Mouse (Mus musculus) retina, embryonic 14.5 days (tissue): ENCODE measurements around the gene Kdf1.

Experiments
- DNase-seq: peaks from one replicate; pipeline ENCODE4 v3.0.0-alpha.2; 2015; ENCODE audit warnings: low spot score

Gene Kdf1

DNA sequence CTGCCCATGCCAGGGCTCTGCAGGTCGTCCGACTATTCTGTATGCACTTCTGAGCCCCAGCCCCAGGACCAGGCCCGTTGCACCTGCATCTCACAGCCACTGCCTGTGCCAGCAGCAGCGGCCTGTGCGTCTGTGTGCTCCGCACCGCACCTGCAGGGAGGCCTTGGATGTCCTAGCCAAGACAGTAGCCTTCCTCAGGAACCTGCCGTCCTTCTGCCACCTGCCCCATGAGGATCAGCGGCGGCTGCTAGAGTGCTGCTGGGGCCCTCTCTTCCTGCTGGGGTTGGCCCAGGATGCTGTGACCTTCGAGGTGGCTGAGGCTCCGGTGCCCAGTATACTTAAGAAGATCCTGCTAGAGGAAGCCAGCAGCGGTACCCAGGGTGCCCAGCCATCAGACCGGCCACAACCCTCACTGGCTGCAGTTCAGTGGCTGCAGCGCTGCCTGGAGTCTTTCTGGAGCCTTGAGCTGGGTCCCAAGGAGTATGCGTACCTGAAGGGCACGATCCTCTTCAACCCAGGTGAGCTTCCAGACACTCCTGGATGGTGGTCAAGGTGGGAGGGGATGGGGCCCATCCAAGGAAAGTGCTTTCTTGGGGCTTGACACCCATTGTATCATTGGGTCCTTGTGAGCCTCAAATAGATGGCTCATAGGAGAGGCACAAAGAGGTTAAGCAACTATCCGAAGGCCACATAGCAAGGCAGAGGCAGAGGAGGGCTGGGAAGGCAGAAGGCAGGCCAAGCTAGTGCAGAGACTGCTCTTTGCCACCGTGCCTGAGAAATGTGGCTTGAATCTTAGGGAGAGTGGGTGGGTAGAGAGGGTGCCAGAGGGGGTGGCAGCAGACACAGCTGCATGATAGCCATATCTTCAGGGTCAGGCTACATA is 34.9 kb downstream of the Kdf1 start:
- DNase-seq = no peak

DNA sequence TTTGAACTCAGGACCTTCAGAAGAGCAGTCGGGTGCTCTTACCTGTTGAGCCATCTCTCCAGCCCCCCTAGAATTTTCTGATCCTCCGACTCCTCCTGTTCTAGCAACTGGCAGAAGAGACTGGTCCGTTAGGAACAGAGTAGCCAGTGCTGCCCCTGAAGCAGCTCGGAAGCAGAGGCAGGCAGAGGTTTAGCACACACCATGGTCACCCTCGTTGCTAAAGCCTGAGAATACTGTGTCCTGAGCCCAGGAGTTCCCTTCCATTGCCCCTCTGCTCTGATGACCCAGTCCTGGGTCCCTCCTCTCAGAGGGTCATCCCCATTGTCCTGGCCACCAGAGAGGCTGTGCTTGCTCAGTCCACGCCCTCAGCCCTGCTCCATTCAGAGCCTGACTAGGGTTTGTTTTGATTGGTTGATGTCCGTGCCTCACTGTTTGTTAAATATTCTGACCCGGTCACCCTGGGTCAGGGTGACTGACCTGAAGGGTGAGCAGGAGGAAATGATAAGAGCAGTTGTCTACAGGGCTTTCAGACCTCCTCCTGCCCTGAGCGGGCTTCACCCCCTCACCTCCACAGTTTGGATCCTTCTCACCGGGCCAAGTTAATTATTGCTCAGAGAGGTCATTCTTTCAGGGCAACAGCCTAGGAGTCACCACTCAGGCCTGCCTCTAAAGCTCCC is 38.4 kb downstream of the Kdf1 start:
- no peak for DNase-seq

DNA sequence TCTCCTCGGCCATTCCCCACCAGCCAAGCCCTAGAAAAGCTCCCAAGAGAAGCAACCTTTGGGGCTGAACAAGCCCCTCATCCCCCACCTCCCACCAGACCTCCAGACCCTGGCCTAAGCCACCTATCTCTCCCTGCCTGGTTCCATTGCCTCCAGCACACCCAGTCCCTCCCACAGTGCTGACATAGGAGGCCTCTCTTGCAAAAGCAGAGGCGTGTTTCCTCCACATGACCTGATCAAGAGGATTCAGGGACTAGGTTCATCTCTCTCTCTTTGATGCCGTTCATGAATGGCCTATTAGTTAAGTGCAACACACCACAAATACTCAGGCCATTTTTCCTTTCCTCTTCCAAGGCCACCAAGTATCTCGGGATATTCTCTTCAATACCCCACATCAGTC is 41.1 kb downstream of the Kdf1 start:
- no peak for DNase-seq

DNA sequence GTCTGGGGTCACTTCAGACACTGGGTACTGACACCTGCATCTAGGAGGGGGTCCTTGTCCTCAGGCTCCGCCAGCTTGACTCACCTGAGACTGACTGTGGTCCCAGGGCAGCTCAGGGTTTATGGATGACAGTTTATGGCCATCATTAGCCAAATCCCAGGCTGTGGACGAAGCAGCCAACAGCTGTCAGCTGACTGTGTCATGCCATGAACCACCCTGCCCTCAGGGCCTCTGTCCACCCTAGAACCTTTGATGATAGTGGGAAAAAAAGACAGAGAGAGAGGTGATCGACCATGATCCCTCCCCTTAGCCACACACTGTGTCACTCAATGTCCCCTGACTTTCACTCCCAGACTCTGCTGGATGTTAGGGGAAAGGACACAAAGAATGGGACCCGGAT is 42.9 kb downstream of the Kdf1 start:
- DNase-seq = no peak

DNA sequence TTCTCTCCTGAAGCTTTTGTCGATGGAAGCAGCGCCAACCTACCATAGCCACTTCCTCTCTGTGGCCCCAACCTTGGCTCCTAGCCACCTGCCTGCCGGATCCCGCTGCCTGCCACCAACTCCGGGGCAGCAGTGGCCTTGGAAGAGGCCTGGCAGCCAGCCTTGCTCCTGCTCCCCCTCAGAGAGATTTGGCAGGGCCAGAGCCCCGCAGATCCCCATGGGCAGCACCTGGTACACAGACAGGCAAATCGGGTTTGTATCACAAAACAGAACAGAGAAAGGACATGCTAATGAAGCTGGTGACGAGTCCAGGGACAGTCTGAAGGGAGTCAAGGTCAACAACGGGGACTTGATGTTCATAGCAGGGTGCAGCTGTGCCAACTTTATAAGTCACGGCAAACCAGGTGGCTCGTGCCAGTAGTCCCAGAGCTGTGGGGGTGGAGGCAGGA is 44.4 kb downstream of the Kdf1 start:
- no peak for DNase-seq

DNA sequence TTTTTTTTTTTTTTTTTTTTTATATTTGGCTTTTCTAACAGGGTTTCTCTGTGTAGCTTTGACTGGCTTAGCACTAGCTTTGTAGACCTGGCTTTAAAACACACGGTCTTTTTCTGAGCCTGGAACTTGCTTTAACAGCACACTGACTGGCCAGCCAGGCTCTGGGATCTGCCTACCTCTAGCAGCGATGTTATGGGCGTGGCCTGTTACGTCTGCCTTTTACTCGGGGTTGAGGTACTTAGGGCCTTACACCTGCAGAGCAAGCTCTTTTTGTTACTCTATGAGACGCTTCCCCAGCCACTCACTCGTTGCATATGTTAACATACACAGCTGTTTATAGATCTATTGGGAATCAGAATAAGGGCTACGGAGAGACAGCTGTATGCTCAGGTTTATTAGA is 48.5 kb downstream of the Kdf1 start:
- DNase-seq = no peak

DNA sequence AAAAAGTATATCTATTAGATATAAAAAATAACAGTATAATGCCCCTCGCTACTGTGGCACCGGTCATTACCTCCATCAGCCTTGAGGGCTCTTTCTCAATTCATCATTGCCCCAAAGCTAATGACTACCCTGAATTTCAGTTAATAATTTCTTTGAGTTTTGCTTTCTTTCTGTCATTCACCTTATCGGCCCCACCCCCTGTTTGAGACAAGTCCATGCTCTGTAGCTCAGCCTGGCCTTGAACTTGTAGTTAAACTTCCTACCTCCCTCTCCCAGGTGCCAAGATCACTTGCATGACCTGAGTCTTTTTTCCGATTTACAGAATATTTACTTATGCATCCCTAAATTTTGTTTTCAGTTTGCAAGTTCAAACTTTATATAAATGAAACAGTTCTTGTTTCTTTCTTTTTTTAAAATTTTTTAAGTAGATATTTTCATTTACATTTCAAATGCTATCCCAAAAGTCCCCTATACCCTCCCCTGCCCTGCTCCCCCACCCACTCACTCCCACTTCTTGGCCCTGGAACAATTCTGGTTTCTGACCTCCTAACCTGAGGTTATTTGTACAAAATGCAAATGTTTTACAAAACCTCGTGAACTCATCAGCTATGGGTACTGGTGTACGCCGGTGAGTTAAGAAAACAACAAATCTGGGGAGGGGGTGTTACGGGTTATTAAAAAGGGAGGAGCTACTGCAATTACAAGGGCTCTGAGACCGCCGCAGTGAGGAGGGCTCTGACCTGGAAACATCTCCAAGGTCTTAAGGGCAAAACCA is 50.7 kb downstream of the Kdf1 start:
- no peak for DNase-seq

DNA sequence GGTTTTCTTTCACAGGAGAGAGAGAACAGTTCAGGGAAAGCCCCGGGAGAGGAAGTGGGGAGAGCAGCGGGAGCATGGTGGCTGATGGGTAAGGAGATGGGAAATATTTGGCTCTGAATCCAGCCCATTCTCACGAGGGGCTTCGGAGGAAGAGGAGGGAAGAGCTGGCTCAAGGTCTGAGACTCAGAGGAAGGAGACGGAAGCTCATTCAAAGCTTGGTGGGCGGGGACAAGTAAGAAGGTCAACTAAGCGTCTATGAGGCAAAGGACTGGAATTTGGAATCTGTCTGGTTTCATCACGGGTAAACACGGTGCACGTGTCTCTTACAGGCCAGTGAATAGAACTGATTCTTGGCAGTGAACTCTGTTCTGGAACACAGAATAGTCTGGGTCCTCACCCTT is 51.3 kb downstream of the Kdf1 start:
- DNase-seq = peak; percentile 23

DNA sequence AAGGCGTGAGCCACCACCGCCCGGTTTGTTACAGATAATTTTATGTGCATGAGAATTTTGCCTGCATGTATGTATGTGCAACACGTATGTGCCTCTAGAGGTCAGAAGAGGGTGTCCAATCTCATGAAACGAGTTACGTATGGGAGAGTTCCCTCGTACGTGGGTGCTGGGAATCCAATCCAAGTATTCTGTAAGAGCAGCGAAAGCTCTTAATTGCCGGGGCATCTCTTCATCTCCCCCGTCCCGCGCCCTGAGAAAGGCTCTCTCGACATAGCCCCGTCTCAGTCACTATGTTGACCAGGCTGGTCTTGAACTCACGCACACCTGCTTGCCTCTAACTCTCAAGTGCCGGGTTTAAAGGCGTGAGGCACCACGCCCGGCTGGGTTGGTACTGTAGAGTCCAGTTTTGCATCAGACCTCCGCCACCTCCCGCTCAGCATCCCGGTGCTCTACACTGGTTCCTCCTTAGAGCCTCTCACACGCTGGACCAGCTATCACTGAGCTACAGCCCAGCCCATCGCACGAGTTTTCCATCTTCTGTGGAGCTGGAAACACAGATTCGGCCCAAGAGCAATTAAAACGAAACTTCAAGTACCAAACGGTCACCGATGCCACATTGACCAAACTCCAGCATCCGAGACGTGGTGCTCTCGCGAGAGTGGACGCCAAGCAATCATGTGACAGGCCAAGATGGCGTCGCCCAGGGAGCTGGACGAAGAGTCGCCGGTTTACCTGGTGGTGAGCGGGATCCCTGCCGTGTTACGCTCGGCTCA is 55.5 kb downstream of the Kdf1 start, which contains the start of gene Gpatch3:
Gene Gpatch3, plus strand, starts transcription at position 676 of the 773 bp plus-strand sequence.
- peak; percentile 95 for DNase-seq

DNA sequence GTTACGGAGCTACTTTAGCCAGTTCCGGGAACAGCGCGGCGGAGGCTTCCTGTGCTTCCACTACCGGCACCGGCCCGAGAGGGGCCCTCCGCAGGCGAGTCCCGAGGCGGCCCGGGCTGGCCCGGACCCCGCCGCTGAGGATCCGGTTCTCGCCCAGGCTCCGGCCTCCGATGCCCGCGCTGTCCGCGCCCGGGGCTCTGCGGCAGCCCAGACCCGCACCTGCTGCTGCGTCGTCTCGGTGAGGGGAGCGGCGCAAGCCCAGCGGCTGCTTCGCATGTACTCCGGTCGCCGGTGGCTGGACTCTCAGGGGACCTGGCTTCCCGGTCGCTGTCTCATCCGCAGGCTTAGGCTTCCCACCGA is 56.1 kb downstream of the Kdf1 start:
- DNase-seq = no peak

DNA sequence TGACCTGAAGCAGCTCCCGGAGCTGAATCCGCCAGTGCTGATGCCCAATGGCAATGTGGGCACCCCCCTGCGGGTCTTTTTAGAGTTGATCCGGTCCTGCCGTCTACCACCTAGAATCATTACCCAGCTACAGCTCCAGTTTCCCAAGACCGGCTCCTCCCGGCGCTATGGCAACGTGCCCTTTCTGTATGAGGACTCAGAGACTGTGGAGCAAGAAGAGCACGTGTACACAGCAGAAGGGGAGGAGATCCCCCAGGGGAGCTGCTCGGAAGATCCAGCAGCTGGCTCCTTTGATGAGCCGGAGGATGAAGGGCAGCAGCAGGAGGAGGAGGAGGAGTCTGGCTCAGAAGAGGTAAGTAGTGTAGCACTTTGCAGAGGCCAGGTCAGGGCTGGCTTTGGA is 59.2 kb downstream of the Kdf1 start:
- no peak for DNase-seq
